Mouse (Mus musculus): ENCODE measurements around the gene Tnfrsf1a.
A peak's percentile ranks its signal among the peaks of the same experiment; 100 is the strongest.

Gene Tnfrsf1a

DNA sequence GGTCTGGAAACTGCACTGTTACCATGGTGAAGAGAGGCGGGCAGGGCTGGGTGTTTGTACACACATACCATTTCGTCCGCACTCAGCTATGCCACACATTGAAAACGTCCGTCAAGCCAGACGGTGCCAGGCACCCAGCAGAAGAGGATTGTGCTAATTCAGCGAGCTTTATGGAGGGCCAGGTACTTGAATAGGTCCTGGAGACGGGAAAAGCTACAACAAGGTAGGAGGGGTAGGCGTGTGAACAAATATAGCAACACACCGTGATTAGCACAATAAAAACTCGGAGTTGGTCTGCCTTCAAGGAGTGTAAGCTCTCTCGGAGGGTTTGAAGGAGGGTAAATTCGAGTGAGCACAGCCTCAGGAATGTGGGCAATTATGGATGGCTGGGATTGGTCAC, 26.4 kb upstream of the Tnfrsf1a start:
- DNase-seq (ENCODE audit: low read depth, low spot score) = no peak

DNA sequence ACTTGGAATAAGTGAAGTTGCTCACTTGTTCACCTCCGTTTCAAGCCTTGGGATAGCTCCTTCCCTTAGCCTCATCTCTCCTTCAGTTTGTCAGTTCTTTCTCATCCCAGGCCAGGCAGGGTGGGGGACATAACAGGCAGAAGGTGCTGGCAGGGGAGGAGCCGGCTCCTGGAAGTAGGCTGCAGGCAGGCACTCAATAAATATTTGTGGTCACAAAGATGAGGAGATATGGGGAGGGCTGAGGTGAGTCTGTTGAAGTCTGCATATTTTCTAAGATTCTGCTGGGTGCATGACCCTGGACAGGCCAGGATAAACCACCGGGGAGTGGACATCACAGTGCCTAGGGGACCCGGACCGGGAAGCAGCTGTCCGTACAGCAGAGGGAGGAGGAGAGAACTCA, 25.6 kb upstream of the Tnfrsf1a start:
- DNase-seq (ENCODE audit: low read depth, low spot score) = no peak

DNA sequence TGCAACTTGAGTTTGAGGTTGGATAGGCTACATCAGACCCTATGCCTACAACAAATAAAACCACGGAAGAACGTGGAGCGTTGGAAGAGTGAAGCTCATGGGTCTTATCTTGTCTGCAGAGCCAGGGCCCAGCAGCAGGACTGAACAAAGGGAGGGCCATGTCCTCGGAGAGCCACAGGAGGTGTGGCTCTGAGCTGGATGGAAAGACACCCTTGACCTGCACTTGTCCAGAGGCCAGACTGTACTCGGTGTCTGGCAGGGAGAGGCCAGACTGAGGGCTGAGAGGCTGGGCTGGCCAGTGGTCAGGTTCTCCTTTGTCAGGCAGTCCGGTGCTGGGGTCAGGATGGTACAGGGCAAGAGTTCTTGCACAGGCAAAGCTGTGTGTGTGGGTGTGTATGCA, 23.8 kb upstream of the Tnfrsf1a start:
- DNase-seq (ENCODE audit: low read depth, low spot score) = no peak

DNA sequence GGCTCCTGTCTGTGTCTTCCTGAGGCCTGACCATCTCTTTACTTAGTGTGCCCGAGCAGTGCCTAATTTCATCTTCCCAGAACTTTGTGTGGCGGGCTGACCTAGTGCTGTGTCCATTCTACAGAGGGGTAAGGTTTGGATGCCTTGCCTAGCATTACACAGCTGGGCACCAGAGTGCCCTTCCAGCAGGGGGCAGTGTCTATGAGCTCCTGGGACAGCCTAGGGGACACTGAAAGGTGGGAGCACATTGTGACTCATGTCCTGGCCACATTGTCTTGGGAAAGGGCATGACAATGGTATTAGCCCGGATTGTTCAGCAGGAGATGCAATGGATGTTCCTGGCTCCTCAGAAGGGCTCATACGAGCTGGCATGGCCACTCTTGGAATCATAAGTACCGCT, 20.9 kb upstream of the Tnfrsf1a start:
- DNase-seq (ENCODE audit: low read depth, low spot score) = no peak

DNA sequence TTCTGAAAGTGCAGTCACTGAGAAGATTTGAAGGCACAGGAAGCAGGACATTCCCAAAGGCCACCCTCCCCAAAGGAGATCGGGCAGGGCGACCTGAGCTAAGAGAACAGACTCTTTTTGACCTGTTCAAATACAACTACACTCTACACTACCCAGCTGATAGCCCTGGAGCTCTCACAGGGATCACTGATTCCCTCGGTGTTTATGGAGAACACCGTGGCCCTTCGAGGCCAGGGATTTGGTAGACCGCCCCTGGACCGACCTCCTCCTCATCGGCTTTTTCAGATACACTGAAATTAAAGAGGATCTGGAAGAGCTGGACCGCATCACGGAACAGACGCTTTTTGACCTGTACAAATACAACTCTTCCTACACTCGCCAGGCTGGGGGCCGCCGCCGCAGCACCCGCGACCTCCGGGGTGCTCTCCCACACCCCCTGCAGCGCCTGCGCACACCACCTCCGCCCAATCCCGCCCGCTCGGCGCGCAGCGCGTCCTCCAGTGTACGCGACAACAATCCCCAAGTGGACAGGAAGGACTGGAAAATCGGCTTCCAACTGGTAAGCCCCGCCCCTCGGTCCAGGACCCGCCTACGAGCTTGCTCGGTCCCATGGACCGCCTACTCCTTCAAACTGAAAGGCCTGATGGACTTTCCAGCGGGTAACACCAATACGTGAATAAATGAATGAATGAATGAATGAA, 18.4 kb upstream of the Tnfrsf1a start:
- peak; percentile 69 for DNase-seq (ENCODE audit: low read depth, low spot score)

DNA sequence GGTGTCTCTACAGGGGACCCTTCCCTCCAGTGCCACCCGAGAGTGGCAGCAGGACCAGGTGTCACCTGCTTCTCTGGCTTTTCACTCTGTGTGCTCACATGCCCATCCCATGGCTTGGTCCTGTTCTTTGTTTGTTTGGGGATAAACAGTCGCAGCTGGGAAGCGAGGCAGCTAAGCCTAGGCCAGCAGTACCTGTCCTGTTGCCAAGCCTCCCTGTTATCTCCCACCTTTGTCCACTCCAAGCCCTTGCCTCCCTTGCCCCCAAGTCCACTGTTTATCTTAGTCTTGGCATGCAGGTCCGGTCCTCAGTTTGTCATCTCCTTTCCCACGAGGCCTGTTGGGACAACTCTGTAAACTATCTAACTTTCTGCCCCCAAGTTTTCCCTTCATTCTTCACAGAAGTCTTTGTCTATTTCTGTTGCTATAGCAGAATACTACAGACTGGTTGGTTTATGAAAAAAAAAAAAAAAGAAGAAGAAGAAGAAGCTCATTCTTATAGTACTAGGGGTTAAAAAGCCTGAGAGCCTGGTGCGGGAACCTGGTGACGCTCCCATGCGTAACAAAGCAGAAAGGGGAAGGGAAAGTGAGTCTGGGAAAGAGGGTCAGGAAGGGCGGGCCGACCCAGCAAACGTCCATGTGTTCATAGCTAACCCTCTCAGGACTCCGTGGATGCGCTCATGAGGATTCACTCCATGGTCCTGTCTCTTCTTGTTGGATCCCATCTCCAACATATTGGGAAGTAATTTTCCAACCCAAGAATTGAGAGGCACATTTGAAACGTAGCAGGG, 15.9 kb upstream of the Tnfrsf1a start:
- DNase-seq (ENCODE audit: low read depth, low spot score) = no peak

DNA sequence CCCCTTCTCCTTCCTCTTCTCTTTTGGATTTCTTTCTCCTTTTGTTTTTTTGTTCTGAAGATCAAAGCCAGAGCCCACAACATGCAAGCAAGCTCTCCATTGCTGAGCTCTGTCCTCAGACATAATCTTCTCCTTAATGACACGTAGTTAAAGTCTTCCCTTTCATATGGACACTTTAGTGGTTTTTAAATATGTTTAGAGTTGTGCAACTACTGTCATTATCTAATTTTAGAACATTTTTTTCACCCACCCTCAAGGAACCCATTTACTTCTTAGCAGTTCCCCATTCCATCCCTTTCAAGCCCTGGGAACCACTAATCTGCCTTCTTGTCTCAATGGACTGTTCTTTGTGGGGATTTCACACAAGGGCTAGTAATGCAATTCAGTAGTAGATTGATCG, 14.8 kb upstream of the Tnfrsf1a start:
- DNase-seq (ENCODE audit: low read depth, low spot score) = no peak

DNA sequence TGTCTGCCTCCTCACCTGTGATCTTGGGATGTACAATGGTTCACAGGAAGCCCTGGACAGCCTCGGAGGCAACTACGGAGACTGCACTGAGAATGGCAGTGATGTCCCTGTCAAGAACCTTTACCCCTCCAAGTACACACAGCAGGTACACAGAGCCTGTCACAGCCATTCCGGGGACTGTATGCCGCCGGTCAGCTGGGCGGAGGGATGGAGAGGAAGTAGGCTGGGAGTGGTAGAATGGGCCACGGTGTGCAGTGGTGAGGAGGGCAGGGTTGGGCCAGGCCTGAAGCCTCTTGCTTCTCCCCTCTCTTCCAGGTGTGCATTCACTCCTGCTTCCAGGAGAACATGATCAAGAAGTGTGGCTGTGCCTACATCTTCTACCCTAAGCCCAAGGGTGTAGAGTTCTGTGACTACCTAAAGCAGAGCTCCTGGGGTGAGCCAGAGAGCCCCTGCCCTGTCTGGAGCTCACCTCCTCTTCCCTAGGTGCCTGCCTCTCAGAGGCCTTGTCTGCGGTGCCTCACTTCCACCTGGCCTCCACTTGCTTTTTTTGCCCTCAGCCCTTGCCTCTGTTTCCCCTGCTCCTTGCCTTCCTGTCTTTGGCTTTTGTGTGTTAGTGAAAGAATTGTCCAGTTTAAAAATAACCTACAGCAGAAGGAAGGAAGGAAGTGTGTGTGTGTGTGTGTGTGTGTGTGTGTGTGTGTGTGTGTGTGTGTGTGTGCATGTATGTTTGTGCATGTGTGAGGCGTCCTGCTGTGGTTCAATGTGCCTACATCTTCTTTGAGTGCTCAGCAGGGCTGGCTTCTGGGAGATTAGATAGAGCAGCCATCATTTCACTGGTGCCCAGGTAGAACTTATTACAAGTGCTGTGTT, 10.1 kb upstream of the Tnfrsf1a start:
- no peak for DNase-seq (ENCODE audit: low read depth, low spot score)

DNA sequence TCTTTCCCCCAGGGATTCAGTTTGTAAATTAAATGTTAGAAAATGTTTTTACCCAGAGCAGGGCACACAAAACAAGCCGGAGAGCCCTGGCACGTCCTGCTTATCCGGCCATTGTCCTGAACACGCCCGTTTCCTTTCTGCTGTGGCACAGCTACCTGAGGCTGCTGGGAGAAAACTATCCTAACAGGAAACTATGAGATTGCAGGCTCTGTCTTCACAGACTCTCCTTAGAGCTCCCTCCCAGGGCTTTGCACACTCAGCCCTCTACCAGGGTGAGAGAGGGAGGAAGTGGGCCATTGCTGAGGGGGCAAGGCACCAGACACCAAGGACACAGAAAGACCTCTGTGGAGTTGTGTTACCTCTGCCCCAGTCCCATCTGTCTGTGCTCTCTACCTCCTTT, 8.9 kb upstream of the Tnfrsf1a start:
- DNase-seq (ENCODE audit: low read depth, low spot score) = no peak

DNA sequence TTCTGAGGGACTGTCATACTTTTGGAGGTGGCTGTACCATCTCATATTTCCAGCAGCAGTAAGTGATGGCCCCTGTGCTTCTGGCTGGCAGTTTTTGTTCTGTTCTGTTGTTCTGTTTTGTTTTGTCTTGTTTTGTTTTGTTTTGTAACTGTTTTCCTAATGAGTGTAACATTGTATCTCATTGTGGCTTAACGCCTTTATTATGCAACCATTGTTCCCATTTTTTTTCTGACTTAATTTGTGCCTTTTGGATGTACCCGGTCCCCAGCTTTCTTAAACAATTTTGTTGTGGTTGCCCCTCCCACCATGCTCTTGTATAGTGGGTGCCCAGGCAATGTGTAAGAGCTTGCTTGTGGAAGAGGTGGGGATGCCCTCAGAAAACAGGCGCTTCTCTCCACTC, 7.0 kb upstream of the Tnfrsf1a start:
- no peak for DNase-seq (ENCODE audit: low read depth, low spot score)

DNA sequence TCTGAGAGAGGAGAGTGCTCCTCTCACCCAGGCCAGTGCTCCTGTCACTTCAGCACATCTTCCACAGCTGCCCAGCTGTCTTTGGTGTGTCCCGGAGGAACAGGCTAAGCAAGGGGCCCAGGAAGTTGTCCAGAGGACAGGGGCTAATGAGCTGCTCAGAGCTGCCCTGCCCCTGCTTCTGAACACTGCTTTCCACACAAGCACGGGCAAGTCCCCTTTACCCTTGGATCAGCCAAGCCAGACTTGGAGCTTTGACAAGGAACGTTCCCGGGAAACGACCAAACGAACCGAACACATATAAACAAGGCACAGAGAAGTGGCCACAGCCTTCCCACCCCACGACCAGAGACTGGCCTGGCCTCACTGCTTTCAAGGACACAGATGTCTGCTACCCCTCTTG, 5.1 kb upstream of the Tnfrsf1a start:
- DNase-seq (ENCODE audit: low read depth, low spot score) = no peak

DNA sequence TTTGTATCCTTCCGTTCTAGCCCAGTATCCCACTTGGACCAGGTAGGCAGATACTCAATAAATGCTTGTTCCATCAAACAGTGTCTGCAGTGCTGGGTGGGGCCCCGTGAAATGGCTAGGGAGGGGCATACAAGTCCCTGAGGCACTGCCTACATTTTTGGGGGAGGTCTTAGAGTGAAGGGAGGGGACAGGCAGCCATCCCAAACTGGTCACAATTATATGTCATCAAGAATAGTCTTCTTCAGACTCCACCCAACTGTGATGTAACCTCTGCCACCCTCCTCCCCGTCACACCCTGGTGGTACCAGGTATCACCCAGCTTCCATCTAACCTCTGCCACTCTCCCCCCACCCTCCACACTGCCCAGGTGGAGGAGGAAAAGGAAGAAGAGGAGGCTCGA, 4.3 kb upstream of the Tnfrsf1a start:
- no peak for DNase-seq (ENCODE audit: low read depth, low spot score)

DNA sequence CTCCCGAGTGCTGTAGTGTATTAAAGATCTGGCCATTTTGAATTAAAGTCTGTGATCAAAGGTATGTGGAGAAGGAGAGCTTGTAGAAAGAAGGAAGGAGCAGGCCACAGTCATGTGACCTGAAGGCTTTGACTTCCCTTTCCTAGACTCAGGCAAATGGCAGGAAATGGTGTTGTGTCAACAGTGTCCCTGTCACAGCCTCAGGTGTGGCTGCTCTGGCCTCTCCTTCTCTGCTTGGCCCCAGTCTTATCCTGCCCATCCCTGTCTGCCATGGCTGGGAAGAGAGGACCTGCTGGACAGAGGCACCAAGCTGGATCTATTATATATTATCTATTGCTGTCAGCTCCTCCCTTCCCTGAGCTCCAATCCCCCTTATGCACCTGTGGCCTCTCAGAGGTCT, 3.5 kb upstream of the Tnfrsf1a start:
- no peak for DNase-seq (ENCODE audit: low read depth, low spot score)

DNA sequence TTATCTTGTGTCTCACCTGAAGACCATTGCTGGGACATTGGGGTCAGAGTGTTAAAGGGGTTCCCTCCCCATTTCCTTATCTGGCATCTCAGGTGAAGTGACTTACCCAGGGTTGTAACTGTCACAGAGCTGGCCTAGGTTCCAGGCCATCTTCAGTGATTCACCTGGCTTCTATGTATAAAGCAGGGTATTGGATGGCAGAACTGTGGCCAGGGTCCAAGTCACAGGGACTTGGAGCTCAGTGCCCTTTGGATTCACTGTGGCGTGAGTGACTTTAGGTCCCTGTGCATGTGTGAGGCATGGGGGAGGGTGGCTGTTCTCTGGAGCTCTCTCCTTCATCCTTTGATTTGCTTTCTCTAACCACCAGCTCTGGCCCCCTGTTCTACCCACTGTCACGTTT, 3.1 kb upstream of the Tnfrsf1a start:
- no peak for DNase-seq (ENCODE audit: low read depth, low spot score)

DNA sequence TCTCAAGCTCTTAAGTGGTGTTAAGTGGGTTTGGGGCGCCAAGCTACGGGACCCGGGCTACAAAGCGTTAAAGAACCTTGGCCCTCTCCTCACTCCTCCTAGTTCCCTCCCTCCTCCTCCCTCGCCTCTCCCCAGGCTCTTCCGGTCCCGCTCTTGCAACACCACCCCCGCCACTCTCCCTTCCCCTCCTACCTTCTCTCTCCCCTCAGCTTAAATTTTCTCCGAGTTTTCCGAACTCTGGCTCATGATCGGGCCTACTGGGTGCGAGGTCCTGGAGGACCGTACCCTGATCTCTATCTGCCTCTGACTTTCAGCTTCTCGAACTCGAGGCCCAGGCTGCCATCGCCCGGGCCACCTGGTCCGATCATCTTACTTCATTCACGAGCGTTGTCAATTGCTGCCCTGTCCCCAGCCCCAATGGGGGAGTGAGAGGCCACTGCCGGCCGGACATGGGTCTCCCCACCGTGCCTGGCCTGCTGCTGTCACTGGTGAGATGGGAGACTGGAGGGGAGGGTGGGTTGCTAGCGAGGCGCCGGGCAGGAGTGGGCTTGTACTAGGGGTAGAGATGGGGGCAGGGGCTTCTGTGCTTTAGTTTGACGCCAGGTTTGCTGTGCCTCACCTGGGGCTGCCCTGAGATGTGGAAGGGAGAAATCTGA, 541 bp downstream of the Tnfrsf1a start:
- peak; percentile 51 for DNase-seq (ENCODE audit: low read depth, low spot score)

DNA sequence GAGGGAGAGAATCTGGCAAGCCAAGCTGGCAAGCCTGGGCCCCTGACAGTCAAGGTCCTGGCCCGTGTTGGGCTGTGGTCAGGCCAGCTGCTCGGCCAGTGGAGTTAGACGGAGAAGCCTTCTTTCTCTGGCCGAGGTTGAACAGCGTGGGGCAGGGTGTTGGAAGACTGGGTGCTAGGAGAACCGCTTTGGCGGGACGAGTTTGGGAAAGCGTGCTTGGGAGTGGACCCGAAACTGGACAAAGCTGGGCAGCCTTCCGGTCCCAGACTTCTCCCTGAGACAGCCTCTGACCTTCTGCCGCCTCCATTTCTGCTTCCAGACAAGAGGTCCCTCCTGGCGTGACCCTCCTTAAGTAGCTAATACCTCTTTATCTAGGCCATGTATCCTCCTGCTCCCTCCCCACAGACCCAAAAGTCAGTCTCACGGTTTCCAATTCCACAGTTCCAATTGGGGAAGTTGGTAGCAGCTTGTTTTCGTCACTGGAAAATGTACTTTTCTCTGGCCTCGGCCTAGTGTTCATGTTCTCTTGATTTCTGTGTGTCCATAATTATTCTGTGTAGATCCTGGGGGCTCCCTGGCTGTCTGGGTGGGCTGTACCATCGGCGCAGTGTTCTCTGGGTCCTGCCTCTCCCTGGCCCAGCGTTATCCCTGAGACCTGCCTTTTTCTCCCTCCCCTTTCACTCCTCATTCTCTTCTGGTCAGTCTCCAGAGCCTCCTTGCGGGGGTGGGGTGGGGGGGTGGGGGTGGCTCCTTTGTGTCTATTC, 1.3 kb downstream of the Tnfrsf1a start:
- DNase-seq (ENCODE audit: low read depth, low spot score) = no peak

DNA sequence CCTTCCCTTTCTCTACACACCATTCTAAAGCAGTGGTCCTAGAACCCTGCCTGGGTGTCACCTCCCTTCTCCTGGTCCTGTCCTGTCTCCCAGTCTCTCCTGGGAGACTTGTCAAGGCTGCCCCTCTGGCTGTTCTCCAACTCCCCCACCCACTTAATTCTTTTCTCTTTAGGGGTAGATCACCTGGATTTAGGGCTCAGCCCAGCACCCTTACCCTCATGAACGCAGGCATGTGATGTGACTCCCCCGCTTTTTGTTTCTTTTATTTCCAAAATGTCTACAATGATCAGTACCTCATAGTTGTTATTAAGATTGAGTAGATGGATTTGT, 1.8 kb downstream of the Tnfrsf1a start:
- no peak for DNase-seq (ENCODE audit: low read depth, low spot score)

DNA sequence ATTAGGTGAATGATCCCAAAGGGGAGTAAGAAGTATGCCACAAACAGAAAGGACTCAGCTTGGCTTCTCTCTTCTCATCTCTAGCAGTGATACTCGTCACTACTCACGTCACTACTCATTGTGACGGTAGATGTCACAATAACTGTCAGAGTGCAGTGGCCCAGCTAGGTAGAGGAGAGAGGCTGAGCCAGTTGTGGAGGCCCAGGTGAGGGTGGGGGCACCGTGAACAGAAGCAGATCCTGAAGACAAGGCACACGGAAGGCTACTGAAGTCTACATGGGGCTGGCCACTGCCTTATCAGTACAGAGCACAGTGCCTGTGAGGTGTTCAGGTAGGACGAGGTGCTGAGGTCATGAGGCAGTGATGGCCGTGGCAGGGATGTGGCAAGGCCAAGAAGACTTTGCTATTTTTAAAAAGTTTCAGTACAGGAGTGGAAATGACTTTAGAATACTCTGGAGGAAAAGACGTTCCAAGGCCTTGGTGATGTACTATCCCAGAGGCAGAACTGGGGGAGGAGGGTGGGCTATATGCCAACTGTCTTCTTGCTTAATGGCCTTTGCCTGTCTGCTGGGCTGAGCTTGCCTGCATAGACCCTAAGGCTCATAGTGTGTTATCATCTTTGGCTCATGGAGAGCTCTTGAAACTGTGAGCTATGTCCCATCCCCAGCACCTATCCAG, 2.3 kb downstream of the Tnfrsf1a start:
- no peak for DNase-seq (ENCODE audit: low read depth, low spot score)

DNA sequence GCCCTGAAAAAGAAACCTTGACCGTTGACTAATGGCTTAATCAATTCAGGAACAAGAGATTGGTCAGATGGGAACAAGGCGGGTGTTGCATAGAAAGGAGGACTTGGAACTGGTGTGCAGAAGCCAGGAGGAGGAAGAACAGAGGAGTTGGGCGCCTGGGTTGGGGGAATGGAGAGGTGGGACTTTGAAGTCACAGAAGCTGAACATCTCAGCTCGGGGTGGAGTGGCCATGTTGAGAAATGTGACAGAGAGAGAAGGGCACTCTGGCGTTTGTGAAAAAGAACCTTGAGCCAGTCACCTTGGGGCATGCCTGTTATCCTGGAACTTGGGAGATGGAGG, 2.9 kb downstream of the Tnfrsf1a start:
- DNase-seq (ENCODE audit: low read depth, low spot score) = no peak

DNA sequence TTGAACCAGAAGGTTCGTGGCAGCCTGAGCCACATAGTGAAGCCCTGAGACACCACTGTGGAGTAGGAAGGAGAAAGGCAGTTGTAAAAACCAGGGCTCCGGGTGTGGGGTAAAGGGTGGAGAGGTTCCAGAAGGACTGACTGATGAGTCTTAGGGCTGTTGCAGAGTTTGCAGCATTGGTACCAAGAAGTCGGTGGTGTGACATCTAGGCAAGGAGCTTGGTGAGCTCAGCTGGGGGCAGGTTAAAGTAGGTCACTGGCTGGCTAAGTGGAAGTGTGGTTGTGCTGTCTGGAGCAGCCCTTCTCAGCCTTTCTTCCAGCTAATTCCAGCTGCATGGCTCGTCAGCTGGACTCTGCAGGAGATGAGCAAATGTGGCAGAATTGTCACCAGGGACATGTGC, 3.6 kb downstream of the Tnfrsf1a start:
- DNase-seq (ENCODE audit: low read depth, low spot score) = no peak

DNA sequence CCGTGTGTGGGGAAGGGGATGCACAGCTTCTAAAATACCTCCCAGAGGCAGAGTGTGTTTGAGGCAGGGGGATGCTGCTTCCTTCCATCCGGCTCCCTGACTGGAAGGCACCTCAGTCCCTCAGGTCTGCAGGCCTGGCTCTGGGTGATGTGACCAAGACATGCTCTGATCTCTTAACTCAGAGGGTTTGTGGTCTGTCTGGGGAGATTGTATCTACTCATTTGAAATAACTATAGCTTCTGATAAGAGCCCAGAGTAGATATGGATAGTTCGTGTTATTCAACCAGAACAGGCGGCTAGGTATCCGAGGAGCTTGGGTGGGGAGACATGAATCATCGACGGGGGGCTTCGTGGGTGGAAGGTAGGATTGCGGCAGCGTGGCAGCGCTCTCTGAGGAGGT, 4.1 kb downstream of the Tnfrsf1a start:
- DNase-seq (ENCODE audit: low read depth, low spot score) = no peak
